Mouse (Mus musculus) frontal cortex, adult 2 months (tissue): Measurements from ENCODE around the gene Pptc7. TPM values are rescaled to one million over a fixed set of nuclear protein-coding genes. Genes with fewer than 3 reads are reported as not detected.
A peak's percentile ranks its signal among the peaks of the same experiment; 100 is the strongest.

Experiments
- DNase-seq, 2 experiments: peaks; one replicate each; pipeline ENCODE4 v3.0.0; 2022; ENCODE audit warnings: low spot score in 1 of 2; ENCODE audit errors: extremely low spot score in 1 of 2
- polyA plus RNA-seq: library from polyadenylated mRNA; depleted of rRNA; stranded (reverse); fragments of >200 nt; gene quantifications from 2 replicates; pipeline ENCODE4 v1.2.3, GENCODE M21; 2012; rRNA removed

Pptc7 gene
- polyA plus RNA-seq, 1 experiment = 30.5 TPM

DNA sequence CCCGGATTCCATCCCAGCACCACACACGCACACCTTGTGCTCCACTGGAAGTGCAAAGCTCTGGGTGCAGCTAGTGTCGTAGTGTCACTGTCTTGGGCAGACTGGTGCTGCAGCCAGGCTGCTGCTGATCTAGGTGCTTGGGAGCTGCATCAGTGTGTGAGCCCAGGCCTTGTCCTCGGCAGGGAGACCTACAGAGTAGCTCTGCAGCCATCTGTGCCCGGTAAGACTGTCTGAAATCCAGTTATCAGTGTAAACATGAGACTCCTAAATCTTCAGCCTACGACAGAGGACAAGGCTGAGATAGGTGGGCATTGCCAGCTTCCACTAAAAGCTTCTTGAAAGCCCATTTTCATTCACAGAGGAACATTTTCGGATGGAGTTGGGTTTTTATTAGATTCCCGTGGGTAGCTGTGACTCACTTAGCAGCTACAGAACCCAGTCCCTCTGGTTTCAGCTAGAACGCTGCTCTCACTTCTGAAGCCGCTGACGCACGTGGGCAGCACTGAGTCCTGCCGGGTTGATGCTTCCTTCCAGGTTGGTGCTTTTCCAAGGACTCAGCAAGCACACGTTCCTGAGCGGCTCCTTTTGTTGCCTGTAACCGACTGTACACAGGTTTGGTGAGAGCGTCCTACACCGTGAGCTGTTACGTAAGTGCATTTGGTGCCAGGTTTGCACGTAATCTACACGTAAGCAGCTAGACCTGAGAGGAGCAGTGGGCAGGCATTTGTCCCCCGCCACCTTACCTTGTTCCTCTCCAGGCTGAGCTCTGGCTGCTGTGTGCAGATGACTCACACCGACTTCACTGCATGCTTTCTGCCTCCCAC is 40.7 kb downstream of the Pptc7 start:
- DNase-seq = peak; percentile 88 to 90

DNA sequence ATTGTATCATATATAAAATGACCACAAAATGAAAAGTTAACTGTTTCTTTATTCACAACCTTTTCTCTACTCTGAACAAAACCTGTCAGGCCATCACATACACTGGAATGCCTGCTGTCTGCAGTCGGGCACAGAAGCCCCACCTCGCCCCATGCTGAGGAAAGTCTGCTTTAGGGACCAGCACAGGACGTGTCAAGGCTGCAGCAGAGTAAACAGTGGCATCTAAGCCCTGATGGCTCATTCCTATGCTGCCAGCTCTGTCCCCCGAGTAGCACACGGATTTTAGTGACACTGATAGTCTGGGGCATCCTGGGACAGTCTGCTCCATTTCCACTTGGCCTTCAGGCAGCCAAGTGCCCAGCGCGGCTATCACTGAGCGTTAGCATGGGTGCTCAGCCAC is 41.3 kb downstream of the Pptc7 start:
- no peak for DNase-seq

DNA sequence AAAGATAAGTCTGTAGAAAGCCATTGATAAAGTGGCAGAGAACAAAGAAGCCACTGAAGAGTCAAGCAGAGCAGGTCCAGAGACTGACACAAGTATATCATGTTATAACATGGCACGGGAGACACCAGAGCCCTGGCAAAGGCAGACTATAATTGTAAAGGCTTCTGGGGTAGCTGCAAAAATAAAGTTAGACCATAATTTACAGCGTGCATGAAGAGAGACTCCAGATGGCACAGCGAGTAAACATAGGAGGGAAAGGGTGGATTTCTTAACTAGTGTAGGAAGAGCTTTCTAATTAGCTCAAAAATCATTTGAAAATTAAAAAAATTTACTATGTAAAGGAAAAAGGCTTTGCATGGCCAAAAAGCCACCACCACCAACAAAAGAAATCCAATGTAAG is 43.1 kb downstream of the Pptc7 start:
- no peak for DNase-seq

DNA sequence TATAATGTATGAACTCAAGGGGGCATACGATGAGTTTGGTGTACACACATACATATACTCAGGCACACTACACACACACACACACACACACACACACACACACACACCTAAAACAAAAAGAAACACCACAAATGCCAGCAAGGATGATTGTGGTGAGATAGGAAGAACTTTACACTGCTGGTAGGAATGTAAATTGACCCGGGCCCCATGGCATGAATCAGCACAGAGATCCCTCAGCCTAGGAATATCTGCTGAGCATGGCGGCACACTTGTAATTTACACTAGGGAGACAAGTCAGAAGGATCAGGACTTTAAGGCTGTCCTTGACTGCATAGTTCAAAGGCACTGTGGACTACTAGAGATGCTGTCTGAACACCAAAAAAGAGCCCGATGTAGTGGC is 46.1 kb downstream of the Pptc7 start:
- no peak for DNase-seq

DNA sequence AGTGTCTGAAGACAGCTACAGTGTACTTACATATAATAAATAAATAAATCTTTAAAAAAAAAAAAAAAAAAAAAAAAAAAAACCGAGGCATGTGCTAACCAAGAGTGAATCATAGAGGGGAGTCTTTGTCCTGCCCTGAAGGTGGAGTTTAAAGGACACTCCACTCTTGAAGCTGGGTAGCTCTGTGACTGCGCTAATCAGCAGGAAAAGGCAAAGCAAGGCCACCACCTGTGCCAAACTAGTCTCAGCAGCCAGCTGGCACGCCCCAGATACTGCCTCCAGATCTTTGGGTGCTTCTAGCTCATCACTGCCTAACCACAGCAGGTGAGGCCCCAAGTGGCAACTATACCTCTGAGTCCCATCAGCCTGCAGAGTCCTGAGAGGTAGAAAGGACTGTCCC is 50.5 kb downstream of the Pptc7 start:
- no peak for DNase-seq

DNA sequence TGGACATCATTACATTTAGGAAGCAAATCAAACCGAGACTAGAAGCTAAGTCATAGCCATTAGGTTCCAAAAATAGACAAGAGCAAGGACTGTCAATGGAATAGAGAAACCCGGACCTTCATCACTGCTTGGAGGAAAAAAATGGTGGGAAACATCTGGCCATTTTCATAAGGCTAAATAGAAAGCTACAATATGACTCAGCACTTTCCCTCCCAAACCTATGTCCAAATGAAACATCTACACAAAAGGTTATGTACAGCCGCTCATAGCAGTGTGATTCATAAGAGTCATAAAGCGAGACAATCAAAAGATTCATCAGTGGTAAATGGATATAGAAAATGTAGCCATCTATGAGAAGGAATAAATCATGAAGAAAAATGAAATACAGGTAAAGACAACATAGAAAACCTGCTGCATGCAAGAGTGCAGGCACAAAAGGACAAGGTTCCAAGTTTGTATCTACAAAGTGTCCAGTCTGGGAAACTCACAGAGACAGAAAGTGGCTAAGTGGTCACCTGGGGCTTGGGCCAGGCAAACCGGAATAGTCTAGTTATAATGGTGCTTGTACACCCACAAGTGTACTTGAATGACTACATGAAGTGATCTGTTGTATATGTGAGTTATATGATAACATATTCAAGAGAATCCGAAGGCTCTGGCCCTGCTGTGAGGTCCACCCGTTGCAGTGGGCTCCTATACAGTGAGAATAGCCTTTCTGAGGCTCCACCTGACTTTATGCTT is 52.6 kb downstream of the Pptc7 start:
- DNase-seq = no peak

DNA sequence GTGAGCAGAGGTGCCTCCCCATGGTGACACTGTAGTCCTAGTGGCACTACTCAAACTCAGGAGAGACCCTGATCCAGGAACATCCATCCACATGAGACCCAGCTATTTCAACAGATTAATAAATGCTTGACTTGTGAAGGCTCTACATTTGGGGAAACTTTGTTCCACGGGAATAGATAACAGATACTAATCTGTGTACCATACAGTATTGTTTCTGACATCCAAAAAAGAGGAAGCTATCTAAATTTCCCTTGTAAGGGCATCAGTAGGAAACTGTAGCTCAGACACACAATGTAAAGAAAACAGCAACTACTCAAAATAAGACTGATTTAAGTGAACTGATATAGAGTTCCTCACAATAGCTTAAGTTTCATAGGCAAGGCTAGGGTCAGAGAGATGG is 58.7 kb downstream of the Pptc7 start:
- DNase-seq = no peak

DNA sequence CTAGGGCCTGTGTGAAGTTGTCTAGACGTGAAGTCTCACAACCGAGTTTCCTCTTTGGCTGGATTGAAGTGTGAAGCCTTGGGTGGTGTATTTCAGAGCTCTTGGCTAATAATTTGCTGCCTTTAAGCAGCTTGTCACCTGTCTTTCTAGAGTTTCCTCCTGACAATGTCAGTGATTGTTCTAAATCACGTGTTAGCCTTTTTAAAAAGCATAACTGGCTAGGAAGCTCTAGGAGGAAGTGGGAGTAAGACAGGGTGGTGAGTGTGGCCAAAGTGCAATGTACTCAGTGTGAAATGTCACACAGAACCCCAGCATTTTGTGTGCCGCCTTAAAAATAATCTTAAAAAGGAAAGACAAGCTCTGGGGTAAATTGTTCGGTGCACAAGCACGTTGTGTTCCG is 59.6 kb downstream of the Pptc7 start:
- DNase-seq = no peak

DNA sequence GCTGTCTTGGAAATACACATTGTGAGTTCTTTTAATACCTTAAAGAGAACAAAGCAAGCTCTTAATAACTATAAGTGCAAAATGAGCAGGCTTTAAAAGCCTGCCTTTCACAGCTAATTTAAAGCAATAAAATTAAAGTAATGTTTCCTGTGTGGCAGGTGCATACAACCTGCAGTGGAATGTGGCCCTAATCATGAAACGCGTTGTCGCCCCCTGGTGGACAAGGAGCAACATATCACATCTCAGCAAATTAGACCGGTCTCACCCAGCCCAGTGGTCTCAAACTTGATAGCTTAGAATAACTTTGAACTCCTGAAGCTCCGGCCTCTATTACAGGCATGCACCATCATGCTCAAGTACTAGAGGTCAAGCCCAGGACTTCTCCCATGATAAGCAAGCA is 60.1 kb downstream of the Pptc7 start:
- peak in 1 of 2 experiments; percentile 85 for DNase-seq

DNA sequence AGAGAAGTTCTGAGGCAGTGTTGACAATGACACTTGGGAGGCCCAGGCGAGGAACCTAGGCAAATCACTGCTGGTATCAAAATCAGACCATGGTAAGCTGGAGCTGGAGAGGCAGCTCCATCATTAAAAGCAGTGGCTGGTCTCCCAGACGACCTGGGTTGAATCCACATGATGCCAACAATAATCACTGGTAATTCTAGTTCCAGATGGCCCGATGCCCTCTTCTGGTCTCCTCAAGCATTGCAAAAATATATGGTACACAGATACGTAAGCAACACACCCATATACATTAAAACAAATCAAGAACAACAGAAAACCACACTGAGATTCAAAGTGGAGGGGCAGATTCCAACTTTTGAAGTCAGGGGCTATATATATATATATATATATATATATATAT is 61.6 kb downstream of the Pptc7 start:
- no peak for DNase-seq

DNA sequence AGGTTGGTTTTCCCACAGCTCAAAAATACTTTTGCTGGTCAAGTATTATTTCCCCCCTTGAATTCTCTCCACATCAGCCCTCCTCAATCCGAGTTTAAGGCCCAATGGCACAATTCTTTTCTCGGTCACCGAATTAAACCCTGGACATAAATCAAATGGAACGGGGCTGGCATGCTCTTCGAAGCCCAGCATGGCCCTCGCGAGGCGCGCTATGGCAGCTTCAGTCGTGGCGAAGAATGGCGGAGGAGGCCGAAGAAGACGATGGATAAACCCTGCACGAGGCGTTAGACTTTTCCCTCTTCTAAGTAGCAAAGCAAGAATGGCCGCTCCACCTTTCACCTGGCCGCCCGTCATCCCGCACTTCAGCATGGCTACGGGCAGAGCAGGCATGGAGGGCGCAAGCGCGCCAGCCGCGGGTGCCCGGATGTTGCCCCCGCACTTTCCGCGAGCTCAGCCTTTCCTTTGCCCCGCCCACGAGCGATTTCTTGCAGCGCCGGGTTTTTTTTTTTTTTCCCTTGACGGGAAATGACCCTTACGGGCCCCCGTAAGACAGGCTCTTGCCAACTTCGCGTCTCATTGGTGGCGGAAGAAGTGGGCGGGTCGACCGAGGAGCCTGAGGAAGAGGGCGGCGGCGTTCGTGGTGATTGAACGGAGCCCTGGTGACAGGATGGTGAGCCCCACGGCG is 69.8 kb downstream of the Pptc7 start, which contains the start of the genes Rad9b and Vps29:
Gene Rad9b (minus strand): TSS at position 427 of the 685 bp plus-strand sequence.
Gene Vps29 (plus strand): TSS at position 563 of the 685 bp plus-strand sequence.
- DNase-seq = peak; percentile 91 to 99

DNA sequence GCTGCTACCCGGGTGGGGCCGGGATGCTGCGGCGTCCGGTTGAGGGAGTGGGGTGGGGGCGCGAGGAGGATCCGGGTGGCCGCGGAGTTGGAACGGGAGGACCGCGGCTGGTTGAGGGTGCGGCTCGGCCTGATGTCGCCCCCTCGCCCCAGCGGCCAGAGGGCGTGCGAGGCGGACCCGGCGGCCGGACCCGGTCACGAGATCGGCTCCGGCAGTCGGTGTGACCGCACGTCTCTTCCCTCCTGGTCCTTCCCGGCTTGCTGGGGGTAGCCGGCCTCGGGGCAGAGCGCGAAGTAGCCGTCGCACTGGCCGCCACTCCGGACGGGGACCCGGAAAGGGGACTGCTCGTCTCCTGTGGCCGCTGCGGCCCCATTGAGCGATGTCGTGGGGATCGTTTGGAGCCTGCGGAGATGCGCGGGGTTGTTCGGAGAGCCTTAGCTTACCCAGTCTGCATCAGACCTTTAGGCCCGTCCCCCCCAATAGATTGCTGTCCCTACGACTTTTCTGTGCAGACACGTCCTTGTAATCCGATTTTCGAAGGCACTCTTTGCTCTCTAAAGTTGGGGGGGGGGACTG is 70.4 kb downstream of the Pptc7 start:
- no peak for DNase-seq

DNA sequence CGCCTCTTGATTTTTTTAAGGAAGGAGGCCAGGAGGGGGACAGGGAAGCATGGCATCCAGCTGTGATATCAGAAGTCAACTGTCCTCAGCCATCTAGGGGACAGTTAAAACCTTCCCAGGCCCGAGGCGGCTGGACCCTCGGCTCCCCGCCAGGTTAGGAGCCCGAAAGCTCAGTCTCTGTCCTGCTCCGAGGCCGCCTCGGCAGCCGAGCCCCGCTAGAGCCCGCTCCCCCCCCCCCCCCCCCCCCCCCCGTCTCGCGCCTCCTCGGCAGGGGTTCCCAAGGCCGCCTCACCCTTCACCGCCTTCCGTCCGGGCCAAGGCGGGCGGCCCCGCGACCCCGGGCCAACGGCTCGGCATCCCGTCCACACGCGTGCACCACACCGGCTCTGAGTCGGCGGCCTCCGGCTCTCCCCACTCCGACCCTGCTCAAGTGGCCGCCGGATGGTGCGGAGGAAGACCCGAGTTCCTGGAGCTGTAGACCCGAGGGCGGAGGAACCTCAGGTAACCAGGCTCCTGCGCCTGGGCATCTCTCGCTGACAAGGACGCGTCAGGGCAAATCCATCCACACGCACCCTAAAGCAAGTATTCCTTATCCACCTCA is 87.5 kb downstream of the Pptc7 start, which contains the start of gene Gpn3:
Gene Gpn3 (plus strand): TSS at position 286 of the 601 bp plus-strand sequence.
- DNase-seq = no peak

DNA sequence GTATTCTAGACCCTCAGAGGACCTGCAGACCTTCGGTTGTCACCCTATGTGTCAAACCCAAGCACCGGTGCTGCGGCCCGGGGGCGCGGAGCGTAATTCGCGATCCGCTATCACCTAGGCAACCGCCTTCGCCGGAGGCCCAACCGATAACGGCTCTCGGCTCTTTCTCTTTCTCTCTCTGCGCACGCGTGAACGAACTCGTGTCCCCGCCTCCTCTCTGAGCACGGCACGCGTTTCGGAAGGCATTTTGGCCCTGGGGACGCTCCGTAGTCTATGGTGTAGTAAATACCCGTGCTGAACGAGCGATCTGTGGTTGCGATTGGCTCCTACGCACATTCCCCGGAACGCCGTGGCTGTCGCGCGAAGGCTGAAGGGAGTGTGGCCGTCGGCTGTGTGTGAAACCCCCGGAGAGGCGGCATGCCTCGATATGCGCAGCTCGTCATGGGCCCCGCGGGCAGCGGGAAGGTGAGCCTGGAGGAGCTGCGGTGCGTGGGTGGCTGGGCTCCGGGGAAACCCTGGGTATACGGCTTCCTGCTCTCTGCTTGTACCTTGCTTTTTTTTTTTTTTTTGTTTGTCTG is 88.1 kb downstream of the Pptc7 start, which contains the start of gene Fam216a:
Gene Fam216a (minus strand): TSS at position 173 of the 578 bp plus-strand sequence.
- peak; percentile 98 to 100 for DNase-seq

DNA sequence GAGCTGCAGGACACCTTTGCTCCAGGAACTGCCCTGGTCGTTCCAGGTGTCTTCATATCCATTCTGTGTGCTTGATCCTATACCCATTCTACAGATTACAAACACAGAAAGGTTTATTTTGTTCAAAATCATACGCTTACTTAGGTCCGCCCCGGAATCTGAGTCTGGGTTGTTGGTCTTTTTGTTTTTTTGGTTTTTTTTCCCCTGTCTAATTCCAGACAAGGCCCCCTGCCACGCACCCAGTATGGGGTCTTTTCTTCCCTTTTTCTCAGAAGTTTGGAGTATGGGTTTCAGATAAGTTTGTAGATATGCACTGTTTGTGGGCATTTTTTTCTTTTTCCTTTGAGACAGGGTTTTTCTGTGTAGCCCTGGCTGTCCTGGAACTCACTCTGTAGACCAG is 88.7 kb downstream of the Pptc7 start:
- DNase-seq = no peak

Other genes with a start within 250 kb of the Pptc7 start
- 65.9 and 80.2 TPM in 2 replicates for gene Cux2, start 234.3 kb upstream of the Pptc7 start, polyA plus RNA-seq
- 1.8 TPM in 2 replicates for gene Myl2, start 183.4 kb upstream of the Pptc7 start, polyA plus RNA-seq
- 0.42 and 1.2 TPM in 2 replicates for gene Ccdc63, start 143.5 kb upstream of the Pptc7 start, polyA plus RNA-seq
- gene Ppp1cc, start 126.1 kb upstream of the Pptc7 start, polyA plus RNA-seq = 365 and 386 TPM in 2 replicates
- 3.4 and 5.9 TPM in 2 replicates for gene Hvcn1, start 77.6 kb upstream of the Pptc7 start, polyA plus RNA-seq
- 39.5 and 46.5 TPM in 2 replicates for gene Tctn1, start 19.9 kb upstream of the Pptc7 start, polyA plus RNA-seq
- 8.7 and 10.8 TPM in 2 replicates for gene Rad9b, start 69.9 kb downstream of the Pptc7 start, polyA plus RNA-seq
- gene Vps29, start 70.0 kb downstream of the Pptc7 start, polyA plus RNA-seq = 188 and 192 TPM in 2 replicates
- 30.4 and 33.0 TPM in 2 replicates for gene Gpn3, start 87.5 kb downstream of the Pptc7 start, polyA plus RNA-seq
- 102 TPM in 2 replicates for gene Fam216a, start 88.0 kb downstream of the Pptc7 start, polyA plus RNA-seq
- 257 and 268 TPM in 2 replicates for gene Arpc3, start 107.5 kb downstream of the Pptc7 start, polyA plus RNA-seq
- 33.3 and 40.7 TPM in 2 replicates for gene Anapc7, start 137.3 kb downstream of the Pptc7 start, polyA plus RNA-seq
- 269 and 275 TPM in 2 replicates for gene Atp2a2, start 217.9 kb downstream of the Pptc7 start, polyA plus RNA-seq